8 mouse cellular contexts compared by ENCODE assay signal in the genomic region with DNA sequence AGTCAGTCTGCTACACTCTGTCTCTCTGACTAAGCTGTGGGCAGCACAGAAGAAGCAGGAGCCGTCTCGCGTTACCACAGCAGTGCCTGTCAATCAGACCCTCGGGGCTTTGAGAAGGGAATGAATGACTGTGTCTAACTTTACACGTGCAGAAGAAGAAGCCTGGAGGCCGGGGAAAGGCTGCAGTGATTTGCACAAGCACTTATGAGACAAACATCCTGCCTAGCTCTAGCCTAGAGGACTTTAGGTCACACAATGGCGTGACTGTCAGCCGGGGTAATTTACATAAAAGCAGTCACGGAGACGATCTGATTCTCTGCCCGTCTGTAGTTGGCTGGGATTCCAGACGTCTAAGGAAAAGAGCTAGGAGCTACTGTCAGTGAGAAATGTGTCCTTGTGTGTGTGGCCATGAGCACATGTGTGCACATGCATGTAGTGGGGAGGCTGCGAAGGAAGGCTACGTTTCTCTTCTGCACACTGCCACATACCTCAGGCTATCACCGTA.
DNase-seq lines count a peak whose midpoint lies in the region; ATAC-seq lines count a peak whose summit lies in the region.

No protein-coding gene starts in this region.

- peak; percentile 84 for ATAC-seq in midbrain, embryonic 11.5 days (ENCODE audit: low FRiP score)
- ATAC-seq in frontal cortex, adult (ENCODE audit: low TSS enrichment) = no peak

- H3K27me3 ChIP-seq in hindbrain, embryonic 10.5 days (ENCODE audit: insufficient read depth, poor library complexity, severe bottlenecking) = 0 out of 2 replicates have a peak, but pooled peaks cover 3% of the 10 kb centered on the region
- H3K27me3 ChIP-seq in midbrain, embryonic 11.5 days (ENCODE audit: control insufficient read depth, insufficient read depth, low read length) = no peaks in the 10 kb centered on the region

- peak overlapping the region; percentile 3 for H3K4me2 ChIP-seq in midbrain, embryonic 11.5 days

- peaks cover 51% of the 10 kb centered on the region for H3K4me1 ChIP-seq in hindbrain, embryonic 10.5 days (replicated peaks)
- peaks cover 21% of the 10 kb centered on the region for H3K4me1 ChIP-seq in midbrain, embryonic 11.5 days (ENCODE audit: control insufficient read depth, insufficient read depth, low read length)

- WGBS in hindbrain, embryonic 10.5 days = 12% methylated on average over 15 of the region's 15 CpGs
- 10% methylated on average over 15 of the region's 15 CpGs for WGBS in midbrain, embryonic 11.5 days

- H3K9ac ChIP-seq in midbrain, embryonic 11.5 days (ENCODE audit: low read length) = no peak overlapping the region

- peak; percentile 63 for DNase-seq in heart, adult 11 months
- no peak for DNase-seq in heart, postnatal 25 days (ENCODE audit: low spot score)
- DNase-seq in embryo, embryonic 11.5 days (ENCODE audit: low read depth, low spot score) = peak; percentile 41
- DNase-seq in hindbrain, embryonic 10.5 days (ENCODE audit: low spot score) = peak; percentile 76
- DNase-seq in midbrain, embryonic 11.5 days (ENCODE audit: low spot score, missing footprints) = peak; percentile 91
- DNase-seq in MN1 (ENCODE audit: low spot score) = no peak
- DNase-seq in thymus, adult 18-20 months = no peak

- H3K9me3 ChIP-seq in hindbrain, embryonic 10.5 days = no peaks in the 10 kb centered on the region
- no peaks in the 10 kb centered on the region for H3K9me3 ChIP-seq in midbrain, embryonic 11.5 days (ENCODE audit: control insufficient read depth, low read length)

- peak overlapping the region; percentile 82 for H3K27ac ChIP-seq in hindbrain, embryonic 10.5 days
- H3K27ac ChIP-seq in midbrain, embryonic 11.5 days (ENCODE audit: low read depth, low read length) = peak overlapping the region; percentile 41

- intact Hi-C loops in heart, postnatal 25 days (cut with DNase I) = no loop called here

- peak overlapping the region; percentile 16 for H3K4me3 ChIP-seq in hindbrain, embryonic 10.5 days
- no peak overlapping the region for H3K4me3 ChIP-seq in midbrain, embryonic 11.5 days (ENCODE audit: low read depth, low read length)

- no peaks in the 10 kb centered on the region for H3K36me3 ChIP-seq in hindbrain, embryonic 10.5 days
- H3K36me3 ChIP-seq in midbrain, embryonic 11.5 days (ENCODE audit: control insufficient read depth, insufficient read depth, low read length) = no peaks in the 10 kb centered on the region

Comparison
In these comparisons a context has a peak if more than half of its experiments do, and no peak if none do; other contexts are left out.
1. DNase-seq: peak in heart, adult 11 months (single experiment), embryo, embryonic 11.5 days (single experiment), hindbrain, embryonic 10.5 days (single experiment) and midbrain, embryonic 11.5 days (single experiment); none in heart, postnatal 25 days (single experiment), MN1 (single experiment) and thymus, adult 18-20 months (0 of 2).